Mouse (Mus musculus): ENCODE measurements around the gene Spock3.
"Not testable (repeated sequence)": the region's sequence is repeated elsewhere in the genome, so short reads cannot be mapped to it uniquely, and the experiment has no call there.

Gene Spock3

GRCm38 (mm10) chr8:62950709-62951108 lies at the start of gene Spock3:
Gene Spock3, plus strand, starts transcription at chr8:62951009.
- no peak for DNase-seq (ENCODE audit: low read depth)

GRCm38 (mm10) chr8:62951173-62952134 lies 645 bp downstream of the Spock3 start:
- no peak for DNase-seq (ENCODE audit: low read depth)

- DNase-seq (ENCODE audit: low read depth): no peak
Measured at GRCm38 (mm10) chr8:62952481-62952880, 1.7 kb downstream of the Spock3 start.

- no peak for DNase-seq (ENCODE audit: low read depth)
Measured at GRCm38 (mm10) chr8:62962608-62963007, 11.8 kb downstream of the Spock3 start.

GRCm38 (mm10) chr8:62969802-62970372 lies 19.1 kb downstream of the Spock3 start:
- DNase-seq (ENCODE audit: low read depth): no peak

- DNase-seq (ENCODE audit: low read depth): no peak
Measured at GRCm38 (mm10) chr8:63088984-63089383, 138.2 kb downstream of the Spock3 start.

- DNase-seq (ENCODE audit: low read depth): no peak
Measured at GRCm38 (mm10) chr8:63098200-63098599, 147.4 kb downstream of the Spock3 start.

GRCm38 (mm10) chr8:63109761-63110160 lies 159.0 kb downstream of the Spock3 start:
- no peak for DNase-seq (ENCODE audit: low read depth)

GRCm38 (mm10) chr8:63112919-63113318 lies 162.1 kb downstream of the Spock3 start:
- no peak for DNase-seq (ENCODE audit: low read depth)

GRCm38 (mm10) chr8:63120508-63120907 lies 169.7 kb downstream of the Spock3 start:
- DNase-seq (ENCODE audit: low read depth): no peak

- no peak for DNase-seq (ENCODE audit: low read depth)
Measured at GRCm38 (mm10) chr8:63135406-63135805, 184.6 kb downstream of the Spock3 start.

GRCm38 (mm10) chr8:63163861-63164260 lies 213.1 kb downstream of the Spock3 start:
- DNase-seq (ENCODE audit: low read depth): not testable (repeated sequence)

- no peak for DNase-seq (ENCODE audit: low read depth)
Measured at GRCm38 (mm10) chr8:63165326-63165725, 214.5 kb downstream of the Spock3 start.

- DNase-seq (ENCODE audit: low read depth): no peak
Measured at GRCm38 (mm10) chr8:63169956-63170355, 219.1 kb downstream of the Spock3 start.

GRCm38 (mm10) chr8:63181272-63181671 lies 230.5 kb downstream of the Spock3 start:
- no peak for DNase-seq (ENCODE audit: low read depth)

GRCm38 (mm10) chr8:63258812-63259385 lies 308.1 kb downstream of the Spock3 start:
- no peak for DNase-seq (ENCODE audit: low read depth)

- no peak for DNase-seq (ENCODE audit: low read depth)
Measured at GRCm38 (mm10) chr8:63262516-63262915, 311.7 kb downstream of the Spock3 start.

- no peak for DNase-seq (ENCODE audit: low read depth)
Measured at GRCm38 (mm10) chr8:63335366-63335765, 384.6 kb downstream of the Spock3 start.

- DNase-seq (ENCODE audit: low read depth): no peak
Measured at GRCm38 (mm10) chr8:63368580-63368979, 417.8 kb downstream of the Spock3 start.

- no peak for DNase-seq (ENCODE audit: low read depth)
Measured at GRCm38 (mm10) chr8:63397659-63398058, 446.9 kb downstream of the Spock3 start.
